Mouse (Mus musculus) adrenal gland, postnatal 4 days (tissue): ENCODE measurements around the gene Aim2. TPM values are rescaled to one million over a fixed set of nuclear protein-coding genes. Genes with fewer than 3 reads are reported as not detected.

ENCODE experiments used
- DNase-seq, 2 experiments: peaks; one replicate each; pipeline ENCODE4 v3.0.0; 2021 to 2022; ENCODE audit warnings: low spot score in 2 of 2, mixed read lengths in 2 of 2
- total RNA-seq, 2 experiments: library from RNA; stranded (reverse); gene quantifications; 2 replicates each; pipeline ENCODE4 v1.2.3; 2021

Gene Aim2
- total RNA-seq, 2 experiments from 2014 or later = 2.3 to 2.7 TPM

DNA sequence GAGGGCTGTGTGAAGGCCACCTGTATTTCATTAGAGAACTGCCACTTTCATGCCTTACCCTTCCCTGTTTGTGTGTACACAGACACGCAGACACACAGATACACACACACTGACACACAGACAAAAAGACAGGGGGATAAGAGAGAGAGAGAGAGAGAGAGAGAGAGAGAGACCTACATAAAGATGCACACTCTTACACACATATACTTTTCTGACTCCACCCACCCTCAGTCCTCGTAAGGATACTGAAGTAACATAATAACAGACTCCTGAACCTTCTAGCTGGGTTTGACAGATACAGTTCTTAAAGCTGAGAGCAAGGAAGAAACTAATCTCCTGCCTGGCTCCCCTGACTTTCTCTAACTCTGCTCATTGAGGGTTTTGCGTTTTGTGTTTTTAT is 38.8 kb downstream of the Aim2 start:
- no peak for DNase-seq

DNA sequence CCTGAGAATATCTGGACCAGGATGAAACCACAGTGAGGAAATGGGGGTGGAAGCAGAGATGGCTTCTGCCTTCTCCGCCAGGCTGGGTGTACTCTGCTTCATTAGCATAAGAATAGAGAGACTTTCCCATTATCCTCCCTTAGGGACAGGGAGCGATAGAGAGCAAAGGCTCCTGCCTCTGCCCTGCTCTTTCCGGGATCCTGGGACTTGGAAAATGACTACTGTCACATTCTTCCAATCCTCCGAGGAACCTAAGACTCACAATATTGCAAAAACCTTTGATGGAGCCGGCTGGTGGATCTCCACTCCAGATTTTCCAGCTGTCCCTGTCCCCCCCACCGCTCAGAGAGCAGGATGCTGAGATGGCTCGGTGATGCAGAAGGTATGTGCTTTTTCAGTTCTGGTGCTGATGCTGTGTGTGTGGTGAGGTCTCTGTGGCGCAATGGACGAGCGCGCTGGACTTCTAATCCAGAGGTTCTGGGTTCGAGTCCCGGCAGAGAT is 39.3 kb downstream of the Aim2 start:
- DNase-seq = no peak

DNA sequence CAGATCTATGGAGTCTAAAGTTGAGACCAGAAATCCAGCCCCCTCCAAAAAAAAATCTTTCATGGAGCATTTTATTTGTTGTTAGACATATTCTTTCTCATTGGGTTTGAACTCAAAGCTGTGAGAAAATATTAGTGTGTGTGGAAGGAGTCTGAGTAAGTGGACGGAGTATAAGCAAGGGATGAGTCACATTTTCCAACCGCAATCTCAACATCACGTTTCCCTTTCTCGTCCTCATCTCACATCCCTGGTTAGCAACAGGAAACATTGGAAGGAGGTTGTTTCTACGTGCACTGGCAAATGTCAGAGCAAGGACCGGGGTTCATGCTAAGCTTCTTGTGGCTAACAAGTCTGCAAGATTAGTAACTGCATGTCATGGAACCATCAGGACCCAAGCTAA is 41.1 kb downstream of the Aim2 start:
- DNase-seq = no peak

DNA sequence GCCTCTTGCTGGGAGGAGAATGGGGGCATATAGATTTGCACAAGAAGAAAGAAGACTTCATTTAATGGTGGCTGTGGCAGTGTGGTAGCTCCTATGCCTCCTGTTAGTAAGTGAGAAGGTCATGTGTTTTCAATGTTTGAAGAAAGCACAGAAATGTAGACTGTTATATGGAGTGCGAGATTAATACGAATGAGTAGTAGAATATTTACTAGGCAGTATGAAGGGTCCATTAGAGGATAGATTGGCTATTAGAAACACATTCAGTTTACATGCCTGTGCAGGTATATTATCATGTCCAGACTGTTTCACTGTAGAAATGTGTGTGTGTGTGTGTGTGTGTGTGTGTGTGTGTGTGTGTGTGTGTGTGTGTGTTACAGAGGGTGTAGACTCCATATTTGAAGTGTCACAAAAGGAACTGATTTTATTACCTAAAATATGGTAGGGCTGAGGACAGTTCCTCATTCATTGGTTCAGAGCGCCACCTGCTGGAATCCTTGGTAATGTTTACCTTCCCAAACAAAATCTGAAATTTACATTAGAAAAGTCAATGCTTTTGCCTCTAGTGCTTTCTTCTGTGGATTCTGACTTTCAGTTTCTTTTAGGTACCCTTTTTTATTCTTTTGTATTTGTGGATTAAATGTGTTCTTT is 47.8 kb downstream of the Aim2 start:
- peak in 1 of 2 experiments; percentile 35 for DNase-seq

DNA sequence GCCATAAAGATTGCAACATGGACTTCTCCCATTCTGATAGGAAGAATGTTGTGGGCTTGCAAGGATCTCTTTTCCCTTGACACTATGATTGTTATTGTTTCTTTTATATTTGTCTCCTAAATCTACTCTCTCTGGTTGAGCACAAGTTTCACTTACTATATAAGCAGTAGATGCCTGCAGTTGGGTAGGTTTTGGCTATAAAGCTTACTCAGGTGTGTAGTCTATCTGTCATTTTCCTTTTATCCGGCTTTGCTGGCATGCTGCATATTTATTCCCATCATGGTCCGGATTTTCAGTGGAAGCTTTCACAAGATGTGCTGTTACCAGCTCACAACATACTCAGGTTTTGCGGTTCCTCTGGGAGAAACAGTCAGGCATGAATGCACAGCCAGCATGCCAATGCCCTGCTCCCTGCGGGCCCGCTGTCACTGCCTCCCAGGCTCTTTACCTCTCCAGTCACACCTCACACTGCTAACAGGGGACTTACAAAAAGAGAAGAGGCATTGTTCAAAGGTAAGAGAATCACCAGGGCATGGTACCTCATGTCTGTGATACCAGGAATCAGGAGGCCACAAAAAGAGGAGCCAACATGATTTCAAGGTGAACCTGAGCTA is 54.1 kb downstream of the Aim2 start:
- no peak for DNase-seq

DNA sequence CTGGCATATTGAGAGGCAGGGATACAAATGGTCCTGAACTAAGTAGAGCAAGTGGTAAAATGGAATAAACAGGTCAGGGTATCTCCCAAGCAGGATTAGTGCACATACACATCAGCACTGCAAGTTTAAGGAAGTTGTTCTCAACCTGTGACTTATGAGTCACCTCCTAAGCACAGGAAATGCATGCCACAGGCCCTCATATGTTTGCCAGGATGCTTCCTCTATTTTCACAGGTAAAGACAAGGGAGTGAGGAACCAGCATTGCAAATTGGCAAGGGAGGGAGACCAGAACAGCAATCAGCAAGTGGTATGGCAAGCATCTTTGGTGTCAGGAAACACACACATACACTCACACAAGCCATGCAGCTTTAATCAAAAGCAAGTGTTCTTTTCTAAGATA is 58.4 kb downstream of the Aim2 start:
- DNase-seq = no peak

DNA sequence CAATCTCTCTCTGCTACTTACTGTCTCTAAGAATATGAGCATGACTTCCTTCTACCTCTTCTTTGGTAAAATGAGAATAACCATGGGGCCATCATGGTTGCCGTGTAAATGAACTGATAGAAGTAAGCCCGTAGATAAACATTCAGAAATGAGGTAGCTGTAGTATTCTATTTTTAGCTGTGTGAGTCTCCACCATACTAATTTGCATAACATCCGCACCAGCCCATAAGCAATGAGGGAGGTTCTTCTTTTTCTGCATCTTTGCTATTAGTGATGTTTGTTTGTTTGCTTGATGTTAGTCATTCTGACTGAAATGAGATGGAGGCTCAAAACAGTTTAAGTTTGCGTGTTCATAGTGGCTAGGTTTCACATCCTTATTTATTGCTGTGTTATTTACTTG is 61.2 kb downstream of the Aim2 start:
- no peak for DNase-seq

DNA sequence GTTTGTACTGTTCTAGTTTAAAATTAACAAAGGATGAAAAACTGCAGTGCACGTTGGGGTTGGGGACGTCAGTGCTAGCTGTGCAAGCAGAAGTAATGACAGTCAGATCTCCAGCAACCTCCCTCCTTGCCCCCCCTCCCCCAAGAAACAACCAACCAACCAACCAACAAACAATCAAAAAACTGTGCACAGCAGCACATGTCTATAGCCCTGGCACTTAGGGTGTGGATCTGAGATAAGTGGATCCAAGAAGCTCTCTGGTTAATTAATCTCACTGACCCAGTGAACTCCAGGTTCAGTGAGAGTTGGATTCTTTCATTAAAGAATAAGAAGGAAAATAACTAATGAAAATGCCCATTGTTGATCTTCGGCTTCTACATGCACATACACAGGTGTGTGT is 64.0 kb downstream of the Aim2 start:
- no peak for DNase-seq

DNA sequence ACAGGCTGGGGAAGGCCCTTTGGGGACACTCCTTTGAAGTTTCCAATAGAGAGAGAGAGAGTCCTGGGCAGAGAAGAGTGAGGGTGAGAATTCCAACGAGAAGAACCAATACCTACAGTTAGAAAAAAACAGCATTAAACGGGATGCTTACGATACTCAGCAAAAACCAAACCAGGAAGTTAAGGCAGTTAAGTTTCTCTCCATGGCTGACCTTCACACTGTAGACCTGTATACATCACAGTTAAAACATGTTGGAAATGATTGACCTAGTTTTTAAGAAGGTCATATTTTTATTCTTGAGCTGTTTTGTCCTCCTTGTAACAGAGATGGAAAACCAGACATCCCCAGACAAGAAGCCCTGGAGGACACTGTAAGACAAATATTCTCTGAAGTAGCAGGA is 67.8 kb downstream of the Aim2 start:
- DNase-seq = no peak

DNA sequence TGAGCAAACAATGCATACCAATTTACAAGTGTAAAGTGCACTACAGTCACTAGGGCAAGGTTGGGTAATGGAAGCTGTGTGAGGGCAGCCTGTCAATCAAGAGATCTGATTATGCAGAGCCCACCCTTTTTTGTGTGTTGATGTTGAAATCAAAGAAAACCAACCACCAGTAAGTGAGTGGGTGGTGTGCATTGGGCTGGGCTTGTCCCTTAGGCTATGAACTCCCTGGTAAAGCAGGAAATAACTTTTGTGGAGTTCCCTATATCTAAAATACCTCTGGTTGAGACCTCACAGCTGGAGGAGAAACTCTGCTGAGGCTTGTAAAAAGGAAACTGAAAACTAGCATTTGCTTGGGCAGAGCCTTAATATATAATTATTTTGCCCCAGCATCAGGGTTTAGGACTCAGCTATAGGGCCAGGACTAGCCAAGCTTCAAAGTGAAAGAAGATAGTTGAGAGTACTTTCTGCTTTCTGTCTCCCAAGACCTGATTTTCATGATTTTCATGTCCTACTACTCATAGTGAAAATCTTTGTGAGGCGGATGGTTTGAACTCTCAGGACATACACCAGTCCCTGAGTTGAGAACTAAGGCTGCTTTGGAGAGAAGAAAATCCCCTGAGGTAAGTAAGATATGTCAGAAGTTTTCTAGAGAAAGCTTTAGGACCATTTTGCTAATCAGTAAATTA is 68.4 kb downstream of the Aim2 start:
- DNase-seq = no peak

DNA sequence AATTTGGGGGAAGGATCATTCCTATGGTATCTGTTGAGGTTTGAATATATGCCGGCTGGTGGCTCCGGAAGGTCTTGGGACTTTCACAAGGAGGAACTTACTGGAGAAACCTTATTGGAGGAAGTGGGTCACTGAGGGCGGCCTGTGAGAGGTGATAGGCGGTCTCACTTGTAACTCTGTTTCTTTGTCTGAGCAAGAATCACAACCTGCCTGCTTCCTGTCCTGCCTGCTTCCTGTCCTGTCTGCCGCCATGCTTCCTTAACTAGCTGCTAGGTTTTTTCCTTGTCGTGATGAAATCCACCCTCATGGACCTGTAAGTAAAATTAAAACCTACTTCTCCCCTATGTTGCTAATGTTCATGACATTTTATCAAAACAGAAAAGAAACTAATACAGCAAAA is 69.7 kb downstream of the Aim2 start:
- DNase-seq = no peak

DNA sequence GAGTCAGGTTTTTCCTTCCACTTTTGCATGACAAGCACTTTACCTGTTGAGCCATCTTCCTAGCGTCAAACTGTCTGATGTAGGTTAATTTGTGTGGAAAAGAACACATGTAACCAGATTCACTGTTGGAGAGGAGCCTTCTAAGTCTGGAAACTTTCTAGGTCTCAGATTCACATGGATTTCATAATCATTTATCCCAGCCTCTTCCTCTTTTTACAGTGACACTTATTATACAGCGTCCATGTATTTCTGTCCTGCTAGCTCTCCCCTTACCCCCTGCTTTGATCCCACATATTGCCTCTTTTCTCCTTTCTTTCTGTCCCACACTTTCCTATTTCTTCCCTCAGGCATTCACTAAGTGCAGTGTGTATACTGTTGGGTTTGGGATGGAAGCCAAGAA is 75.7 kb downstream of the Aim2 start:
- DNase-seq = no peak

DNA sequence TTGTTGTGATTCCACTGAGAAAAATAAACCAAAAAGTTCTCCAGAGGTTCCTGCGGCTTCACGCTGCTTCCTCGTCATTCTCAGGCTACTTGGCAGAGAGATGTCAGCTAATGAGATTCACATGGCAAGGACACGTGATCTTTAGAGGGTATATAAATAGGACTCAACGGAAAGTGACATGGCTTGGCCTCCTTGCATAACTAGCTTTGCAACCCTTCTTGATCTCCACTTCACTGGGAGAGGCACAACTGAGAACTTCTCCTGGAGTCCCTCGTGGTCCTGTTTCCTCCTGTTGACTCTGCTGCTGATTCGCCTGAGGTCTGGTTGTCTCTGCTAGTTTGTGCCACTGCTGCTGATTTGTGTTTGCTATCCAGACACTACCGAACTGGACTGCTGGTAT is 76.7 kb downstream of the Aim2 start:
- no peak for DNase-seq

DNA sequence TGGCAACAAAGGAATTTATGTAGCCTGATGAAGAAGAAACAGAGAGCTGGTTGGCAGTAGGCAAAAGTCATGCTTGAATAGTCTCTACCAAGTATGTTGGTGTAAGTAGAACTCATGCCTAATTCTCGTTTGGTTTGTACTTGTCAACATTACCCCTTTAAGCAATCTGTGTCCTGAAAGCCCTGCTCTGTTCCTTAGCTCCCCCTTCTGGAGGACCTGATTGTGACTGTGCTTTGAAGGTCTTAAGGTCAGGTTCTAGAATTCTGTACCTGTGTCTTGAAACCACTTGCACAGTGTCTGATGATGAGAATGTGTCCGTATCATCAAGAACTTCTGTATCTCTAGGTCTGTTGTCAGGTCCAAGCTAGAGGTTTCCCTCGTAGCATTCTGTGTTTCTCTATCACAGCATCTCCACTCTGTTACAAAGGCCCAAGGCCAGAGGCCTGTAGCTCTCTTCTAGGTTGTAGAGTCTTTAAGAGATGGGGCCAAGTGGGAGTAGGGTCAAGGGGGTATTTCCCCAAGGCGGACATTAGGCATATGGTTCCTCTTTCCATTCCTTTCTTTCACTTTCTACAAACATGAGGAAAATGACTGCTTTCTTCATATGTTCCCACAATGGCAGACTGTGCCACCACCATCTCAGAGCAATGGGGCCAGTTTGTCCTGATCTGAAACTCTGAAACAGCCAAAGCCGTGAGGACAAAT is 79.5 kb downstream of the Aim2 start:
- DNase-seq = no peak

DNA sequence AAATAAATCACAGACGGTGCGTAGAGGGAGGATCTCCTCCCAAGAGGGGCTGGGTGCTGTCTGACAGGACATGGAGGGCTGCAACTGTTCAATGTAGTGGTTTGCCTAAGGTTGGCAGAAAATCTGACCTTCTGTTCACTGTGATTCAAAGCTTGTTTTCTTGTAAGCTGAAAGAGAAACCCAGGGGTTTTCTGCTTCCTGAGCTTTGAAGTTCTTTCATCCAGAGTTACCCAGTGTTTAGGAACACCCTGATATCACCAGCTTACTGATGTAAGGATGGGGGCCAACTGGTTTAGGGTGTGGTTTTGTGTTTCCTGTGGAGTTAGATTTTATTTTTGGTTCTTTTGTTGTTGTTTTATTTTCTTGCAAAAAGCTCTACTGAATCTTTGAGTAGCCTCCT is 81.7 kb downstream of the Aim2 start:
- no peak for DNase-seq

DNA sequence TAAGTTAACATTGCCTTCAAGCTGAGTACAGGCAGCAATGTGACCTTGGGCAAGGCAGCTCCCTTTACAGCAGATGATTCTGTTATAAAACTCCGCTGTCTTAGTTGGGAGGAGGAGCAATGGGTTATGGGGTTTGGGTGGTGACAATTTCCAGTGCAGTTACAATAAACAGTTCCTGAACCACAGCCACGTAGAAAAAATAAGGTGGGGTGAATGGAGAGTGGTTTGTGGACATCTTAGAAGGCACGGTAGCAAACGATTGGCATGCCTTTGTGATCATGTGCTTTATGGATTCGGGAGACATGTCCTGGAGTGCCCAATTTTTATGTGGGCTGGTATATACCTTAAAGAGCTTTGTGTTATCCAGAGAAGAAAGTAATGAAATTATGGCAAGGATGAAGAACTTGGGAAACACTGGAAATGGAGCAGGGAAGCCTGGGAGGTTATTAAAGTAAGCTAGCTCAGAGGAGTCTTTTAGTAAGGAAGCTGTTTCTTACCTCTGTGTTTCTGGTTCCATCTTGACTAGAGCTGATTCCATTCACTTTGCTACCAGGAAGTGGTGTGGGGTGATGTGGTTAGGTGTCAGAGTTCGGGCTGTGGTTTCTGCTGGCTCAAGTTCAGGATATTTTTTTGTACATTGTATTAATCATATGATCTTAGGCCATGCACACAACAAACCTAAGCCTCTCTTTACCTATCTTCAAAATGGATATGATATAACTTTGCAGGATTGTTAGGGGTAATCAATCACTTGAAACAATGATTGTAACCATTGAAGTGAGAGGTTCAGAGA is 86.7 kb downstream of the Aim2 start:
- no peak for DNase-seq

DNA sequence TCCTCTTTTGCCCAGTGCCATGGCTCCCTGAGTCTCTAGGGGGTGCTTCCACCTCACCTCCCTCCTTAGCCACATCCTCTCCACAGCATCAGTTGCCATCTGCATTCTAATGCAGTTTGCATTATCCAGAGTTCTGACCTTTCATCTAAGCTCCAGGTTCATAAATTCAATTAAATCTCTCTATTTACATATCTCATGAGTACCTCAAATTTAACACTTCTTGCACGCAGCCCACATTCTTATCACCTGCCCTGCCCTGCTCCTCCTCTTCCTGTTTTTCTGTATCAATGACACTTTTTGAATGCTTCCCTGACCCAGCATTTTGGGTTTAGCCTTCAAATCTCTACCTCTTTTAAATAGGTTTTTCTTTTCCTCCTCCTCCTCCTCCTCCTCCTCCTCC is 90.0 kb downstream of the Aim2 start:
- no peak for DNase-seq

DNA sequence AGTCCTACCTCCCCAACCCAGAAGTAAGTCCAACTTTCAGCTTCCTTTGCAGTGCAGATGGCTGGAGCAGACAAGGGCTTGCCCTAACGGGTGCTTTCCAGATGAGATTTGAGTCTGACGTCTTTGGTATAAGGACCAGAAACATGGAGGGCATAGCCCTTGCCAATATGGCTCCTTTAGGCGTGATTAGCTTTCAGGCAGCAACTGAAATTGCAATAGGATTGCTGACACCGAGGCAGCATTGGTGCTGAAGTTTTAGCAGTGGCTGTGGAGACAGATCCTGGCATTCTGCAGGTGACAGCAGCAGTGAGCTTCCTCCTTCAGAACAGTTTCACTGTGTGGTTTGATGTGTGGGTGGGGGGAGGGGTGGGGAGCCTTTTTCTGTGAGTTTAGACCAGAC is 90.5 kb downstream of the Aim2 start:
- DNase-seq = no peak

DNA sequence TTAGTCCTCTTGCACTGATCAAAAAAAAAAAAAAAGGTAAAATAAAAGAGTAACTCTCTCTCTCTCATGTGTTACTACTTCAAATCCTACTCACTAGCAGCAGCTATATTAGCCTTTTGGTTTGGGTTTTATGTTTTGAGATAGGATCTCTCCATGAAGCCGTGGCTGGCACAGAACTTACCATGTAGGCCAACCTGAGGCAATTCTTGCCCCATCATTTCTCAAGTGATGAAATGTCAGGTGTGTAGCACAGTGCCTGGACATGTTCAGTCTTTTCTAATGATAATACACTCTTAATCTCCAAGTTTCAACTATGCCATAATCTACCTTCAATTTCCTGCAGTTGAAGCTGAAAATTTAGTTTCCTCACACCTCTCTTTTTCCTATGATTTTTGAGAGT is 92.4 kb downstream of the Aim2 start:
- DNase-seq = no peak

DNA sequence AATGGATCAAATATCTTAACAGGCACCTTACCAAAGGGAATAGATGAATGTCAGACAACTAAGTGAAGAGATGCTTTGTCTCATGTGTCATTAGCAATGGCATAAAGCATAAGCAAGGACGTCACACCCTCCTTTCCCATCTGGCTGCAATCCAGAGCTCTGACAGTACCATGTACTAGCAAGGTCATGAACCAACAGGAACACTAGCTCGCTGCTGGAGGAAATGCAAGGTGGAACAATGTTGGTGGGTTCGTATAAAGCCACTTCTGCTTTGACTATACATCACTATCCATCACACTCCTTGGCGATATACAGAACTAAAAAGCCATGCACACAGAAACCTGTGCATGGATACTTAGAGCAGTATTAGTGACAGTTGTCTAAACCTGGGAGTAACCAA is 96.4 kb downstream of the Aim2 start:
- no peak for DNase-seq

DNA sequence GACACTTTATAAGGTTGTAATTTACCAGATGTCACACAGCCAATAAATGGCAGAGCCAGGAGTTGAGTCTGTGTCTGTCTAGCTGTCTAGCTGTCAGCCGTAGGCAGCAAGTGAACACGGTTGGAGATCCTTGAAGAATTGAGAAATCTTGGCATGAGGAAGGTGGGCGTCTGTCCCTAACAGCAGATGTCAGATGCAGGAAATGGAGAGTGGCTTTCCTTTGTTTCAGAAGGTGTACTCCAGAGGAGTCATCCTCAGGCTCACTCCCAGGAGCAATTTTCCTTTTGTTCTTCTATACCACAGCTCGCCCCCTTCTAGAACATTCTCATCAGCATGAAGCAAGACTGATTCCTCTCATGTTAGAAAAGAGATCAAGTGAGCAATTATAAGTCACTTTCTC is 99.9 kb downstream of the Aim2 start:
- DNase-seq = no peak
